Mouse (Mus musculus) monocyte, adult 2 months (primary cell): ENCODE data around the gene Ggt5.

Source experiments
- DNase-seq, 2 experiments: peaks; one replicate each; pipeline ENCODE4 v3.0.0; 2022; ENCODE audit warnings: low spot score in 2 of 2, low read depth in 1 of 2

Gene Ggt5

GRCm38 (mm10) chr10:75650306-75650902 is 61.3 kb downstream of the Ggt5 start:
- no peak for DNase-seq

- no peak for DNase-seq
Measured at GRCm38 (mm10) chr10:75651381-75652068, 62.4 kb downstream of the Ggt5 start.

- no peak for DNase-seq
Measured at GRCm38 (mm10) chr10:75654053-75654452, 64.9 kb downstream of the Ggt5 start.

GRCm38 (mm10) chr10:75657165-75657564 is 68.0 kb downstream of the Ggt5 start:
- no peak for DNase-seq

GRCm38 (mm10) chr10:75657772-75658171 is 68.6 kb downstream of the Ggt5 start:
- no peak for DNase-seq

GRCm38 (mm10) chr10:75661381-75661780 is 72.2 kb downstream of the Ggt5 start:
- no peak for DNase-seq

GRCm38 (mm10) chr10:75661876-75662275 is 72.7 kb downstream of the Ggt5 start:
- no peak for DNase-seq

GRCm38 (mm10) chr10:75662575-75662974 is 73.4 kb downstream of the Ggt5 start:
- no peak for DNase-seq

- no peak for DNase-seq
Measured at GRCm38 (mm10) chr10:75664673-75665270, 75.6 kb downstream of the Ggt5 start.

- DNase-seq, result no peak
Measured at GRCm38 (mm10) chr10:75666451-75667030, 77.4 kb downstream of the Ggt5 start.
